Mouse (Mus musculus) liver, postnatal 0 days (tissue): ENCODE results near the gene Recql. TPM values are rescaled to one million over a fixed set of nuclear protein-coding genes. Genes with fewer than 3 reads are reported as not detected.
A peak's percentile ranks its signal among the peaks of the same experiment; 100 is the strongest.
"Not testable (repeated sequence)": the region's sequence is repeated elsewhere in the genome, so short reads cannot be mapped to it uniquely, and the experiment has no call there.

Source experiments
- ATAC-seq: fragments of 200-750 bp; cut with Nextera tagmentation; 2 replicates; pipeline ENCODE4 v1.8.0; 2017; ENCODE audit warnings: mild to moderate bottlenecking, moderate library complexity
- DNase-seq: peaks from one replicate; pipeline ENCODE4 v3.0.0-alpha.2; 2016
- H3K27ac ChIP-seq: fragments of 300-500 bp; sonication (generic); 2 replicates; pipeline ENCODE4 v1.5.1; 2014; ENCODE audit warnings: antibody characterized with exemption, moderate library complexity, mild to moderate bottlenecking, low read depth
- H3K27me3 ChIP-seq: fragments of 300-500 bp; sonication (generic); 2 replicates; pipeline ENCODE4 v1.6.1; 2014; ENCODE audit warnings: low read length, control low read depth, mixed read lengths; ENCODE audit not compliant: insufficient read depth
- H3K36me3 ChIP-seq: fragments of 300-500 bp; sonication (generic); replicated peaks from 2 replicates; pipeline ENCODE4 v1.6.1; 2014; ENCODE audit warnings: mild to moderate bottlenecking, control low read depth, low read length, moderate library complexity, mixed read lengths; ENCODE audit not compliant: insufficient read depth
- H3K4me1 ChIP-seq: fragments of 300-500 bp; sonication (generic); 2 replicates; pipeline ENCODE4 v1.6.1; 2014; ENCODE audit warnings: antibody characterized with exemption, mild to moderate bottlenecking, control low read depth; ENCODE audit not compliant: insufficient read depth
- H3K4me2 ChIP-seq: fragments of 300-500 bp; sonication (generic); 2 replicates; pipeline ENCODE4 v1.6.1; 2014; ENCODE audit warnings: low read depth, mild to moderate bottlenecking, low read length, moderate library complexity, mixed read lengths
- H3K4me3 ChIP-seq: fragments of 300-500 bp; sonication (generic); 2 replicates; pipeline ENCODE4 v1.5.1; 2014; ENCODE audit warnings: low read depth, low read length
- H3K9ac ChIP-seq: fragments of 300-500 bp; sonication (generic); replicated peaks from 2 replicates; pipeline ENCODE4 v1.6.1; 2014; ENCODE audit warnings: mild to moderate bottlenecking, moderate library complexity
- H3K9me3 ChIP-seq: fragments of 300-500 bp; sonication (generic); 2 replicates; pipeline ENCODE4 v1.6.1; 2016; ENCODE audit warnings: mild to moderate bottlenecking, control low read depth, low read length, mixed read lengths
- CTCF ChIP-seq: sonication (generic); IDR thresholded peaks from 2 replicates; pipeline ENCODE4 v1.5.1; 2016; ENCODE audit warnings: antibody characterized with exemption, low read depth
- EP300 ChIP-seq: IDR thresholded peaks from 2 replicates; pipeline ENCODE4 v1.6.1; 2016; ENCODE audit warnings: antibody characterized with exemption, low read depth, mild to moderate bottlenecking
- WGBS: fragments of 180-500 bp; shearing (Covaris S2); extraction: QIAGEN DNeasy Blood & Tissue Kit; methylation state at CpG from one replicate; pipeline ENCODE4 v1.1.7; 2014; ENCODE audit not compliant: insufficient replicate concordance; 5-methylcytosine and 5-hydroxymethylcytosine counted together
- polyA plus RNA-seq: library from polyadenylated mRNA; unstranded; fragments of >200 nt; fragmentation: Nextera tagmentation; extraction: Ambion mirVana; gene quantifications from 2 replicates; pipeline ENCODE4 v1.2.1, GENCODE M21; 2015

Recql gene
- polyA plus RNA-seq, 1 experiment from 2014 or later = 7.3 TPM

DNA sequence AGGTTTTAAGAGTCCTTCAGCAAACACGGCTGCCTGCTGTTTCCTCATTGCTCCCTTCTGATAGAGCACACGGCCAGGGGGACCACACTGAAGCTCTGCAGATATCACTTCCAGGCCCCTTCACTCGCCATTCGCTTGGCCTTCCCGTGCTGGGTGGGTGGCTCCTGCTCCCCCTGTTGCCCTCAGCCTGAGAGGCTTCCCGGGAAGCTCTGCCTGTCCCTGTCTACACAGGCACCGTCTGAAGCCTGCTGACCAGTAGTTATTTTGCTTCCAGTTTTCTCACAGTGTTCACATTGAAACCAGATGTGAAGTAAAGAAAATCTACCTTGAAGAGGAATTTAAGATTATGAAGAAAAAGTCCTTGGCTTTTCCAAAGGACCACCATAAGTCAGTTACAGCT is 29.8 kb downstream of the Recql start:
- H3K27me3 ChIP-seq = no peaks in the 10 kb centered on the region
- ATAC-seq (no peak), DNase-seq (no peak)
- no peak overlapping the region for H3K4me3 ChIP-seq
- H3K4me2 ChIP-seq = no peak overlapping the region
- WGBS = 71% methylated on average over 7 of the region's 7 CpGs
- no peaks in the 10 kb centered on the region for H3K9me3 ChIP-seq
- no peaks in the 10 kb centered on the region for H3K4me1 ChIP-seq
- no peak overlapping the region for H3K27ac ChIP-seq
- no peak overlapping the region for H3K9ac ChIP-seq
- H3K36me3 ChIP-seq = peaks cover 66% of the 10 kb centered on the region
- TF ChIP-seq EP300 (no peak), CTCF (no peak)

GRCm38 (mm10) chr6:142352099-142352498 is 34.8 kb downstream of the Recql start:
- 83% methylated on average over 3 of the region's 3 CpGs for WGBS
- H3K36me3 ChIP-seq = peaks cover 44% of the 10 kb centered on the region
- H3K27ac ChIP-seq, ATAC-seq, H3K4me1 ChIP-seq, H3K4me2 ChIP-seq, DNase-seq, H3K9ac ChIP-seq, H3K9me3 ChIP-seq, H3K4me3 ChIP-seq, H3K27me3 ChIP-seq: not testable (repeated sequence)

- Histone ChIP-seq H3K4me2 (peak overlapping the region; percentile 64), H3K4me1 (peaks cover 17% of the 10 kb centered on the region), H3K27ac (peak overlapping the region; percentile 55), H3K27me3 (no peaks in the 10 kb centered on the region), H3K9ac (no peak overlapping the region), H3K4me3 (no peak overlapping the region), H3K36me3 (peaks cover 18% of the 10 kb centered on the region), H3K9me3 (no peaks in the 10 kb centered on the region)
- ATAC-seq (peak; percentile 43), DNase-seq (peak; percentile 68)
- 66% methylated on average over 11 of the region's 11 CpGs for WGBS
- TF ChIP-seq EP300 = no peak
- TF ChIP-seq CTCF = no peak
These were observed 39.2 kb downstream of the Recql start for GRCm38 (mm10) chr6:142347431-142348385.

GRCm38 (mm10) chr6:142346181-142347110 is 40.4 kb downstream of the Recql start:
- Histone ChIP-seq H3K4me2 (peak overlapping the region; percentile 64), H3K9ac (peak overlapping the region; percentile 74), H3K27me3 (no peaks in the 10 kb centered on the region), H3K4me1 (peaks cover 17% of the 10 kb centered on the region), H3K36me3 (peaks cover 11% of the 10 kb centered on the region; the same call in 1 of the 2 replicates), H3K9me3 (no peaks in the 10 kb centered on the region), H3K4me3 (peak overlapping the region; percentile 88), H3K27ac (peak overlapping the region; percentile 90)
- DNase-seq = no peak
- no peak for TF ChIP-seq EP300
- no peak for TF ChIP-seq CTCF
- no peak; the same call in 1 of the 2 replicates for ATAC-seq
- WGBS = 35% methylated on average over 12 of the region's 12 CpGs

DNA sequence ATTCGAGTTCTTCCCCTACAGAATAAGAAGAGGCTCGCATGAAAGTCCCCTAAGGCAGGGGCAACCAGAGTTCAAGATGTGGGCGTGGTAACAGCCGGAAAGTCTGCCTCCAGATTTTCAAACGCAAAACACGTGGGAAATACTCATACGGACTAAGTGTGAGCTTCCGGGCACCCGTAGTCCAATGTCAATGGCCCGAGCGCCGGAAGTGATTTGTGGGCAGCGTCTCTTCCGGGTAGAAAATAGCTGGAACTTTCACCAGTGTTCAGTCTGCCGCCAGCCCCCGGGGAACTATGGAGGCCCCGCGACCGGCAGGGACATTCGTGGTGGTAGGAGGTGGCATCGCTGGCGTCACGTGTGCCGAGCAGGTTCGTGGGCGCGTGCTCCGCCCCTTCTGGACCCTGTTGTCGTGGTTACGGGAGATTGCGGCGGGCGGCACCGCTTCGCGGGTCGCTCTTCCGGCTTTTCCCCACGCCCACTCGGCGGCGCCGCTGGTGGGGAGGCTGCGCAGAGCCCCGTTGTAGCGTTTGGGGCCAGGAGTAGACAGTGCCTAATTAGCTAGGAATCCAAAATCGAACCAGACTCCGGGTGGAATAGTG is 41.3 kb downstream of the Recql start, which contains the start of gene Pyroxd1:
TSS of gene Pyroxd1 (plus strand) at position 215 of the 599 bp plus-strand sequence.
- DNase-seq (peak; percentile 88), ATAC-seq (peak; percentile 90)

More for the DNA sequence above, 41.3 kb downstream of the Recql start, which contains the start of gene Pyroxd1:
- no peaks in the 10 kb centered on the region for H3K27me3 ChIP-seq
- peak within 1 kb of the TSS; percentile 64 for H3K4me2 ChIP-seq
- no peaks in the 10 kb centered on the region for H3K9me3 ChIP-seq
- peak within 1 kb of the TSS; percentile 90 for H3K27ac ChIP-seq
- peak within 1 kb of the TSS; percentile 74 for H3K9ac ChIP-seq
- TF ChIP-seq EP300 = peak; percentile 77; the same call in 1 of the 2 replicates
- no peak for TF ChIP-seq CTCF
- WGBS = under 1% methylated on average over 48 of the region's 48 CpGs
- peak within 1 kb of the TSS; percentile 88 for H3K4me3 ChIP-seq
- H3K4me1 ChIP-seq = peaks cover 17% of the 10 kb centered on the region
- peaks cover 6% of the 10 kb centered on the region; the same call in 1 of the 2 replicates for H3K36me3 ChIP-seq
